Mouse (Mus musculus): ENCODE data around the gene Gprc5c. TPM values are rescaled to one million over a fixed set of nuclear protein-coding genes. Genes with fewer than 3 reads are reported as not detected.
A peak's percentile ranks its signal among the peaks of the same experiment; 100 is the strongest.

Gprc5c gene
- polyA plus RNA-seq, 1 experiment, result 5.1 TPM

GRCm38 (mm10) chr11:114833166-114833565 is 17.8 kb upstream of the Gprc5c start:
- no peak for DNase-seq (ENCODE audit: low spot score)

GRCm38 (mm10) chr11:114843818-114844463 is 7.0 kb upstream of the Gprc5c start:
- no peak for DNase-seq (ENCODE audit: low spot score)

- DNase-seq (ENCODE audit: low spot score), result no peak
Measured at GRCm38 (mm10) chr11:114844464-114845220, 6.3 kb upstream of the Gprc5c start.

GRCm38 (mm10) chr11:114846336-114846735 is 4.6 kb upstream of the Gprc5c start:
- DNase-seq (ENCODE audit: low spot score), result no peak

GRCm38 (mm10) chr11:114847008-114847407 is 3.9 kb upstream of the Gprc5c start:
- no peak for DNase-seq (ENCODE audit: low spot score)

DNA sequence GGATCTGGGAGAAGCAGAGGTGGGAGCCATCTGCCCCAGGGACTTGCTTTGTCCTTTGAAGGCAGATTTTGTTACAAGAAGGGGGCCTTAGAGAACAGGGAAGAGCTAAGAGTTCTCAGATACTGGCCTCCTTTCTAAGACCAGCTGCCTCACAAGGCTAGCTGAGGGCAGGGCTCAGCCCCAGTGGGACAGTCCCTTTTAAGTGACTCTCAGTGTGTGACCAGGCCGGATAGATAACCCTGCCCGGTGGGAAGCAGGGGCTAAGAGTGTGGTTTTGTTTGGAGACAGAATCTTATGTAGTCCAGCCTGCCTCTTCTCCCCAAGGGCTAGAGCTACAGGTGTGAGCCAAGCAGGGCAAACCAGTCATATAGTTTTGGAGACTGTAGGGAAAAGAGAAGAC is 1.4 kb upstream of the Gprc5c start:
- DNase-seq (ENCODE audit: low spot score), result no peak

- no peak for DNase-seq (ENCODE audit: low spot score)
Measured at GRCm38 (mm10) chr11:114850066-114850451, 893 bp upstream of the Gprc5c start.

DNA sequence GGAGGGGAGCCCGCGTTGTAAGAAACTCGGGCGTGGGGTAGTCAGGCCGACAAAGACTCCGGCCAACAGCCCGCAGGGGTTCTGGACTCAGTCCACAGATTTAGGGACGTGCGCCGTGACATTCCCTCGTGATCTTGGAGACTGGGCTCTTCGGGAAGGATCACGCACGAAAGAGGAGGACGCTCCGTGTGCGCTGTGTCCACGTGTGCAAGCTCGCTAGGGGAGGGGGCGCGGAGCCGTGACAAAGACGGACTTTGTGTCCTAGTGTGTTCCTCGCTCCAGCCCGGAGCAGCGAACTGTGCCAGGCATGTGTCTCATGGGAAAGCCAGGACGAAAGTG is 286 bp downstream of the Gprc5c start:
- no peak for DNase-seq (ENCODE audit: low spot score)

- peak; percentile 46 for DNase-seq (ENCODE audit: low spot score)
Measured at GRCm38 (mm10) chr11:114851608-114852310, 807 bp downstream of the Gprc5c start.

DNA sequence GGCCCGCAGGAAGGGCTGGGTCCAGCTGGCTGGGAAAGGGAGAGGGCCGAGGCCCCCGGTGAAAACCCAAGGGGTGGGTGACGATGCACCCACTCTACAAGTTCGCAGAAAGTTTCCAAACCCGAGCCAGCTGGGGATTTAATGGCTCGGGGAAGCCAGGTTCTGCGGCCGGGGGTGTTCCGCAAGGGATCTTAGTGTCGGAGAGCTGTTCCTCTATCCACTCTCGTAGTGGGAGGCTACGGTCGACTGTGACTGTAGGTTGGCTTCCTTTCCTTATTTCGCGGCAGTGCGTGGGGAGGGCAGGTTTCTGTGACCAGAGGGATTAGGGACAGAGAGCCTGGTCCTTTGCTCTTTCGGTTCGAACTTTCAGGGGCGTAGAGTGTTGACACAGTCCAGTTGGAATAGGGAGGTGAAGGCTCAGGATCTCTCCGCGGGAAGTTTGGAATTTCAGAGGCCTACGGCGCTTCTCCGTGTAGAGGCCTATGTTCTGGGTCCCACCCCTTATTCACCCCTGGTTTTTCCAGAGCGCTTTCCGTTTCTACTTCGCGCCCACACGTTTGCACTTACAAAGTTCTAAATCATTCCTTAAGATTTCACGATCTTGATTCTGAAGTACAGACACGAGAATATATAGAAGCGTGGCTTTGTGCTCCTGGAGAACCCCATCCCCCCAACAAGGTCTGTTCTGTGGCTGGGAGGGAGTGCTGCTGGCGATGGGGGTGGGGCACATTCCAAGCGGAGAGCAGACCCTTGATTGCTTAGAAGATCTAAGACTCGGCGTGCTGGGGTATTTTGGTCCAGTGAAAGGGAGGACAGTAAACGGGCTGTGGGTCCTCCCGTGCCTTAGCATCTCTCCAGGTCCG is 1.6 kb downstream of the Gprc5c start:
- DNase-seq (ENCODE audit: low spot score), result no peak

- no peak for DNase-seq (ENCODE audit: low spot score)
Measured at GRCm38 (mm10) chr11:114853174-114853838, 2.4 kb downstream of the Gprc5c start.

GRCm38 (mm10) chr11:114854581-114854980 is 3.6 kb downstream of the Gprc5c start:
- DNase-seq (ENCODE audit: low spot score), result no peak

DNA sequence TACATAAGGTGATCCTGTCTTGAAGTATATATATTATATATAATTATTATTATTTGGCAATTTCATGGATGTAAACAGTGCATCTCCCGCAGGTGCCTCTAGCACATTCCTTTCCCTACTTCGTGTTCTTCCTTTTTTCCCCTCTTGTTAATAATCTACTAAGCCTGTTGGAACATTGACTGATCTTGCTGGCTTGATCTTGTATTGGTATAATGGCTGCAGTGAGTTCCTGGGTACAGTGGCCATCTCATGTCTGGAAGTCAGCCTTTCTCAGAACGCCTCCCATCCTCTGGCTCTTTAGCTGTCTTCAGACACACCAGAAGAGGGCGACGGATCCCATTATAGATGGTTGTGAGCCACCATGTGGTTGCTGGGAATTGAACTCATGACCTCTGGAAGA is 5.2 kb downstream of the Gprc5c start:
- DNase-seq (ENCODE audit: low spot score), result no peak

- DNase-seq (ENCODE audit: low spot score), result no peak
Measured at GRCm38 (mm10) chr11:114858641-114859040, 7.7 kb downstream of the Gprc5c start.

DNA sequence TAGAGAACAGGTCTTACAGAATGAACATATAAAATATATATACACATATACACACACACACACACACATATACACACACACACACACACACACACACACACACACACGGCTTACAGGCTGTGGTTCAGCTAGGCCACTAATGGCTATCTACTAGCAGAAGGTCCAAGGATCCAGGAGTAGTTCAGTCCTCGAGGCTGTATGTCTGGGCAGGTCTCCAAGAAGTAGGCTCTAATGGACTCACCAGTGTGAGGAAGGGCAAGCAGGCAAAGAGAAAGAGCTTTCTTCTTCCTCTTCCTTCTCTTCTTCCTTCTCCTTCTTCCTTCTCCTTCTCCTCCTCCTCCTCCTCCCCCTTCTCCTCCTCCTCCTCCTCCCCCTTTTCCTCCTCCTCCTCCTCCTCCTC is 10.1 kb downstream of the Gprc5c start:
- DNase-seq (ENCODE audit: low spot score), result no peak

DNA sequence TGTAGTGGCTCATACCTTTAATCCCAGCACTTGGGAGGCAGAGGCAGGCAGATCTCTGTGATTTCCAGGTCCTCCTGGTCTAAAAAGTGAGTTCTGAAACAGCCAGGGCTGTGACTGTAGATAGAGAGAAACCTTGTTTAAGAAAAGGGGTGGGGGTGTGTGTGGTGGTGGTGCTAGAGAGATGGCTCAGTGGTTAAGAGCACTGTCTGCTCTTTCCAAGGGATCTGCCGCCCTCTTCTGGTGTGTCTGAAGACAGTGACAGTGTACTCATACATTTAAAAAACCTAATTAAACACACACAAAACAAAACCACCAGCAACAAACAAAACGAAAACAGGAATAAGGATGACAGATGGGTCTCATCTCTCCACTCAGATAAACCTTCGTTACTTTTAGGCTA is 11.7 kb downstream of the Gprc5c start:
- DNase-seq (ENCODE audit: low spot score), result no peak

- DNase-seq (ENCODE audit: low spot score), result no peak
Measured at GRCm38 (mm10) chr11:114863918-114864420, 13.0 kb downstream of the Gprc5c start.

DNA sequence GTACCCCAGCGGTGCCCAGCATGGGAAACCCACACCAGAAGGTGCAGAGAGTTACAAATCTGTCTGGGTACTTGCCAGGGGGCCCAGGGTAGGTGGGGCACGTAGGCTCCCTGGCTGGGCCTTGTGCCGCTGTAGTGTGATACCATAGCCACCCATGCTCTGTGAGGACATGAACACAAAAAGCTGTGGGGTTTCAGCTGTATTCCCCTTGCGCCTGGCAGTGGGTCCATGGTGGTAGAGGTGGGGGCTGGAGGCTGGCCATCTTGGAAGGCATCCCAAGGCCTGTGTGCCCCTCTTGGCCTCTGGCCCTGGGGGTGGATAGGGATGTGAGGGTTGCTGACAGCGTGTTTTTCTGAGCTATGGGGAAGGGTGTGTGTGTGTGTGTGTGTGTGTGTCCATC is 15.0 kb downstream of the Gprc5c start:
- DNase-seq (ENCODE audit: low spot score), result no peak

- DNase-seq (ENCODE audit: low spot score), result no peak
Measured at GRCm38 (mm10) chr11:114866486-114867360, 15.8 kb downstream of the Gprc5c start.

Data from urinary bladder, adult 2 months (tissue).